Mouse (Mus musculus): Measurements from ENCODE around the gene Gnpat.
"Not testable (repeated sequence)": the region's sequence is repeated elsewhere in the genome, so short reads cannot be mapped to it uniquely, and the experiment has no call there.

Gnpat gene

GRCm38 (mm10) chr8:124862321-124863162, at the start of gene Gnpat, which contains the start of gene 2810004N23Rik:
TSS of gene Gnpat (plus strand) at chr8:124863033.
TSS of gene 2810004N23Rik (minus strand) at chr8:124863120.
- DNase-seq, result peak; percentile 95

GRCm38 (mm10) chr8:124813326-124813725, 49.5 kb upstream of the Gnpat start:
- DNase-seq, result no peak

GRCm38 (mm10) chr8:124815870-124816269, 47.0 kb upstream of the Gnpat start:
- peak; percentile 41 for DNase-seq

- no peak for DNase-seq
These were observed 46.0 kb upstream of the Gnpat start for GRCm38 (mm10) chr8:124816866-124817265.

GRCm38 (mm10) chr8:124817361-124817760, 45.5 kb upstream of the Gnpat start:
- DNase-seq, result peak; percentile 40

- DNase-seq, result no peak
These were observed 43.2 kb upstream of the Gnpat start for GRCm38 (mm10) chr8:124819612-124820115.

GRCm38 (mm10) chr8:124820125-124820524, 42.7 kb upstream of the Gnpat start:
- DNase-seq, result no peak

GRCm38 (mm10) chr8:124823497-124823896, 39.3 kb upstream of the Gnpat start:
- DNase-seq, result no peak

- peak; percentile 30 for DNase-seq
These were observed 36.2 kb upstream of the Gnpat start for GRCm38 (mm10) chr8:124826658-124827057.

- DNase-seq, result peak; percentile 71
These were observed 35.4 kb upstream of the Gnpat start for GRCm38 (mm10) chr8:124827387-124827786.

GRCm38 (mm10) chr8:124828561-124829240, 34.1 kb upstream of the Gnpat start:
- no peak for DNase-seq

GRCm38 (mm10) chr8:124830050-124830449, 32.8 kb upstream of the Gnpat start:
- DNase-seq, result no peak

- no peak for DNase-seq
These were observed 31.3 kb upstream of the Gnpat start for GRCm38 (mm10) chr8:124831531-124831930.

GRCm38 (mm10) chr8:124831941-124832340, 30.9 kb upstream of the Gnpat start:
- DNase-seq, result no peak

- no peak for DNase-seq
These were observed 29.2 kb upstream of the Gnpat start for GRCm38 (mm10) chr8:124833430-124834205.

- no peak for DNase-seq
These were observed 27.0 kb upstream of the Gnpat start for GRCm38 (mm10) chr8:124835848-124836247.

GRCm38 (mm10) chr8:124836273-124836672, 26.6 kb upstream of the Gnpat start:
- no peak for DNase-seq

GRCm38 (mm10) chr8:124836907-124837306, 25.9 kb upstream of the Gnpat start:
- DNase-seq, result no peak

GRCm38 (mm10) chr8:124837956-124838355, 24.9 kb upstream of the Gnpat start:
- no peak for DNase-seq

GRCm38 (mm10) chr8:124839371-124839770, 23.5 kb upstream of the Gnpat start:
- DNase-seq, result no peak

- DNase-seq, result no peak
These were observed 21.9 kb upstream of the Gnpat start for GRCm38 (mm10) chr8:124840900-124841299.

GRCm38 (mm10) chr8:124841775-124842174, 21.1 kb upstream of the Gnpat start:
- no peak for DNase-seq

- not testable (repeated sequence) for DNase-seq
These were observed 19.9 kb upstream of the Gnpat start for GRCm38 (mm10) chr8:124842929-124843328.
